Mouse (Mus musculus) mesoderm, embryonic 11.5 days (tissue): ENCODE data around the gene Ccl20.

Source experiments
- DNase-seq: peaks from one replicate; pipeline ENCODE4 v3.0.0-alpha.2; 2012; ENCODE audit warnings: low read depth, low spot score

The Ccl20 gene

DNA sequence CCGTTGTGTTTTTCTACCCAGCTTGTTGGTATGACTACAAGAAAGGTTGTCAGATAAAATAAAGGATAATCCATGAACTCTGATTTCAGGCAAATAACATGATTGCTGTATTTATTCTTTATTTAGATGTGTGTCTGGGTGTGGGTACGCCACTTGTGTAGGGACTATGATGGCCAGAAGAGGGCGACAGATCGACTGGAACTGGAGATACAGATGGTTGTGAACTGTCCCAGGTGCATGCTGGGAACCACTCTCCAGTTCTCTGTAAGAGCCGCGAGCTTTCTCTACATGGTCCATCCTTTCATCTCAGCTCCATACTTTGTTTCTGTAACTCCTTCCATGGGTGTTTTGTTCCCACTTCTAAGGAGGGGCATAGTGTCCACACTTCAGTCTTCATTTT, 22.2 kb downstream of the Ccl20 start:
- no peak for DNase-seq

DNA sequence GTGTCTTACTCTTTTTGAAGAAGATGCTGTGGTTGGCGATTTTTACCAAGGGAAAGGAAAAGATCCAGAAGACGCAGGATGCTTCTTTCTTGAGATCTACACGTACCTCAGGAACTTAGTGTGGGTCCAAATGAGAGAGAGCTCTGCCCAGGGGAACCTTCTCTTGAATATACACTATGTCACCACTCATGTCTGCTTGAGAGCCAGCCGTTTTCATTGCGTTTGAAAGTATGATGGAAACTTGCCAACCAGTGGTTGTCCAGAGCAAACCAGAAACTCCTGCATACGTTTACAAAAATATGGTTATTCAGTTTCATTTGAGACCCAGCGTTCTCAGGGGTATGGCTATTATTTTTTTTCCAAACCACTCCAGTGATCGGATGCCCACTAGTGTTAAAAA, 24.9 kb downstream of the Ccl20 start:
- DNase-seq, result no peak

DNA sequence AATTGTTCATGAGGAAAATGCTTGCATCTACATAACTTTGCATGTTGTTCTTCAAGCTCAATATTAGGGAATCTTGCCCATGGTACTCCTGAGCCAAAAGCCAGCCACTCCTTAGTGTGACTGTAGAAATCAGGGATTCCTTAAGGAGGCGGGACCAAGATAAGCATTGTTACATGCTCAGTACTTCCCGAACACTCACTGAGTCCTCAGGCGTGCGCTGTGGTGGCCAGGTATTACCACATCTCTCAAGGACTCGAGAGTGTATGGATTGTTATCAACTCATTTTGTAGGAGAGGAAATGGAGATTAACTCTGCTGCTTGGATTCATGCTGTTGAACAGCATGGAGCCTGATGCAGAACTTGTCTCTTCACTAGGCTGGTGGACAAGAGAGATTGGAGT, 25.5 kb downstream of the Ccl20 start:
- no peak for DNase-seq

DNA sequence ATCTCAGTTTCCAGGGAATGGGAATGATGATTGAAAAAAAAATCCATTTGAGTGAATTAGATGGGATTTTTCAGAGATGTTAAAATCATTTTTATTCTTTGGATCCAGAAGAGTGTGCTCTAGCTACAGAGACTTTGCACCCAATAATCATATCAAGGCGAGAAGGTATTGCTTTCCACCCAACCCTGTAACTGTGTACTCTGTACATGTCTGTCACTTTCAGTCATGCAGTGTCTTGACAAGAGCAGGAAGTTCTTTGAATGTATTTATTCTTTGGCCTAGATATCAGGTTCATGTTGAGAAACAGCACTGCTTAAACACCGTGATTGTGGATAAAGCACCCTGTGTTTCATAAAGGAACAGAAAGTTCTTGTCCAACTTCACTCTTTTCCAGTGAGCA, 30.0 kb downstream of the Ccl20 start:
- DNase-seq, result no peak

DNA sequence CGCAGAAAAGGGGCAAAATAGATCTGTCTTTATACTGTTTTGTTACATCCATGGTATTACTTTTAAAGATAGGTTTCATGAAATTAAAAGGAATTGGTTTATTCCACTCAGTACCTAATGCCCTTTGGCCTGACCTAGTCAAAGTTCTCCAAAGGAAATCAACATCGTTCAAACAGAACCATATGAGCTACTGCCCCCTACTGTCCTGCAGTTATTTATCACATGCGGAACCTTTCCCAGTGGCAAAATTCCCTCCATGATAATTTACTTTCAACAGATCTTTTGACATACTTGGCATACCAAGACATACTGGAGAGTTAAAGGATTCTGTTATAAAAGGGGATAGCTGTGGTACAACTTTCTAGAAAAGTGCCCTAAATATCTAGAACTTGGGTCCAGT, 33.7 kb downstream of the Ccl20 start:
- DNase-seq, result no peak

DNA sequence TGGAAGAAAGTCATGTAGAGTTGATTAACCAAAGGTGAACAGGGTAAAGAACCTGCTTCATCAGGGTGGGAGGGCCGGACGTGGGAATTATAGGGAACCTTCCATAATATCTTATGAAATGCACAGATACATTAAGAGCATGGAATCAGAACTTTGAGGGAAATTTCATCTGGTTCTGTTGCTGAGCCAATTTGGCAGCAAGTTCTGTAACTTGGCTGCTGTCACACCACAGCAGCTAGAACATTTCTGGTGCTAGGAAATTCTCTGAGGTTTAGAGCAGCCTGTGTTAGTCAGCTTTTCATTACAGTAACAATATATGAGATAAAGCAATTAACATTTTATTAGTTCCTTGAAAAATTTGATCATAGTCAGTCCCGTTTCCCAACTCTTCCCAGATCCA, 36.4 kb downstream of the Ccl20 start:
- no peak for DNase-seq

DNA sequence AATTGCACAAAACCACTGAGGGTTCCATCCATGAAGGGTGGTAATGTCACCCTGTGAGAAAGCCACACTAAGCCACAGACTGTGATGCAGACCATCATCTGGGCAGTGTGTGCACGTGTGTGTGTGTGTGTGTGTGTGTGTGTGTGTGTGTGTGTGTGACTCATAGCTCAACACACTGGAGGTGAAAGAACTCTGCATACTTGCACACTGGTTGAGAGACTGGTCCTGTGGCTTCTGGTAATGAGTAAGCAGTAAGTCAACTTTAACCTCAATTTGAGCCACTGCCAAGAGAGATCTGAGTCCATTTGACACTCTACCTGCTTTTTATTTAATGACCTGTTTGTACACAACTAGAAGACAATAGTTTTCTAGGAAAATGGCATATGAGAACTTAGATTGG, 40.3 kb downstream of the Ccl20 start:
- no peak for DNase-seq

DNA sequence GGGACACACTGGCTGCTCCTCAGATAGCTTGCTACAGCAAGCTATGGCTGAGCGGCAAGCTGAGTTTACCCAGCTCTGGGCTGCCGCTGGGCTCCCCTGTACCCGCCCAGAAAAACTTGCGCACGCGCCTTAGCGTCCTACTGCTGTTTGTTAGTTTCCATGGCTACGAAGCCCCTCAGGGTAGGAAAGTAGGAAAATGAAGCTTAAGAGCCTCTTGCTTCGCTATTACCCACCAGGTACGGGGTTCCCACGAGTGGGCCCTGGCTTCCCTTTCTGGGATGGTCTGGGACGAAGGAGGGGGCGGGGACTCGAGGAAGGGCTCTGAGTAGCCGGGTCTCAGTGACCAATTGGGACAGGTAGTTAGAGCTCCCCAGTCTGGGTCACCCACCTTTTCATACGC, 43.0 kb downstream of the Ccl20 start, which contains the start of gene Daw1:
Gene Daw1 (plus strand): TSS at position 150 of the 400 bp plus-strand sequence.
- DNase-seq, result peak; percentile 92

DNA sequence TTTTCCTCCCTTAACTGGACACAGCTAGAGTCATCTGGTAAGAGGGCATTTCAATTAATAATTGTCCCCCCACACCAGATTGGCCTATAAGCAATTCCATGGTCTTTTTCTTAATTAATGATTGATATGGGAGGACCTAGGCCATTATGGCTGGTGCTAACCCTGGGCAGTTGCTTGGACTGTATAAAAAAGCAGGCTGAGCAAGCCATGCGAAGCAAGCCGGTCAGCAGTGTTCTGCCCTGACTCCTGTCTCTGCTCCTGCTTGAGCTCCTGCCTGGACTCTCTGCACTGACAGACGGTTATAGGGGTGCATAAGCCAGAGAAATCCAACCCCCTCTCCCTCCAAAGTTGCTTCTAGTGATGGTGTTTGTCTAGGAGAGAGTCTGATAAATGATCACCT, 45.1 kb downstream of the Ccl20 start:
- DNase-seq, result no peak

DNA sequence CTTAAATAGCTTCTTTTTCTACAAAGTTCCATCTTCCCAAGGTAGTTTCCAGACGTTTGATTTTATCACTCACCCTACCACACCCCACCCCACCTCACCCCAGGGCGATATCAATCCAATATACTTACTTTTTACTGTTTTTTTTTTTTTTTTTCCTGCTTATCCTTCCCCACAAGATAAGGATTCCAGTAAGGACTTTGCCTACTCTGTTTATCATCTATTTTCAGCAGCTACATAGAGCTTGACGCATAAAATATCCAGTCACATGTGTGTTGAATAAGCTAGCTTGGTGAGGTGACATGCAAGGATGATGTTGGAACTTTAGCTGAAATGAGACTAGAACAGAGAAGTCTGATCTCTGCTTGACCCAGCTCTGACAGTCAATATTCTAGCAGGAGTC, 47.5 kb downstream of the Ccl20 start:
- DNase-seq, result no peak
